Mouse (Mus musculus) CH12F3 (cell line): ENCODE results near the gene Dnajc16.

Source experiments
- in situ Hi-C: fragments of 300-500 bp; cut with MboI; formaldehyde crosslinking; loops from 2 replicates; pipeline ENCODE4 v1.14.3; 2020; ENCODE audit warnings: low sequenced_read_pairs

Gene Dnajc16

GRCm38 (mm10) chr4:141766668-141767352 lies 23.9 kb downstream of the Dnajc16 start:
- in situ Hi-C loops = no loop called here

- in situ Hi-C loops = no loop called here
Measured at GRCm38 (mm10) chr4:141766316-141766667, 24.4 kb downstream of the Dnajc16 start.

- in situ Hi-C loops = no loop called here
Measured at GRCm38 (mm10) chr4:141765008-141765407, 25.7 kb downstream of the Dnajc16 start.

- in situ Hi-C loops = no loop called here
Measured at GRCm38 (mm10) chr4:141763476-141763875, 27.3 kb downstream of the Dnajc16 start.

- in situ Hi-C loops = no loop called here
Measured at GRCm38 (mm10) chr4:141762102-141762598, 28.6 kb downstream of the Dnajc16 start.

GRCm38 (mm10) chr4:141760942-141761341 lies 29.8 kb downstream of the Dnajc16 start:
- in situ Hi-C loops = no loop called here

GRCm38 (mm10) chr4:141758874-141759542 lies 31.7 kb downstream of the Dnajc16 start:
- in situ Hi-C loops = no loop called here

DNA sequence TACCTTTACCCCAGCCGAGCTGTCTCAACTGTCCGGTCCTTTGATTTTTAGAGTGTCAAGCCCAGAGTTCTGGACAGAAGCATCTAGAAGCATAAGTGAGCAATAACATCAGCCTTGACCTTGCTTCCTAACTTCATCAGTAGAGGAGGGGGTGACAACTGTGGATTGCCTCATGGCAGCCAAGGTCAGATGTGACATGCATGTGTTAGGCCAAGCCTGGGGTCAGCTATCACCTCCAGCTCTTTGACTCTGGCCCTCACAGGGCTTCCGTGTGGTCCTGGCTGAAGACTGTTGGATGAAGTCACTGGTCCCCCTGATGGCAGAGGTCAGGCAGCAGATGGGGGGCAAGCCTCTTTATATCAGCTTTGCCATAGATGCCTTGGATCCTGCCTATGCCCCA lies 33.6 kb downstream of the Dnajc16 start:
- in situ Hi-C loops = no loop called here

DNA sequence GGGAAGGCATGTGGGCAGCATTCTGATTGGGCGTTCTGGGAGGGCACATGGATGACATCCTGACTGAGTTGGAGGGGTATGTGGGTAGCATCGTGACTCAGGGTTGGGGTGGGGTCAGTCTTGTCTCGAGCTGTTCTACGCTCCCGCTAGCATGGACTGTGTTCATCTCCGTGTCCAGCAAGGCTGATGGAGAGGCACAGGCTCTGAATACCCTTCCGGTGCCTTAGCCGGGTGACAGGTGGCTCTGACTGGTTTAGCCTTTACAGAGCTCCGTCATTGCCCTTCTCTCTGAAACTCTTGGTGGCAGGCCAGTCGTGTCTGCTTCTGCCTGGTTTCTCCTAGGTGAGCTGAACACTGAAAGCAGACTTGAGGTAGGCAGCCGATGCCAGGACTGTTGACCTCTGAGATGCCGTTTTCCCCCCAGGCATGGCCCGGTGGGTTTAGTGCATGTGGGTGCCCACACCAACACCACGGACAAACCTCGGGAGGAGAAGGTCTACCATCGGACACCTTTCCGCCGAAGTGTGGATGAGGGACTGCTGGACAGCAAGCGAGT lies 35.3 kb downstream of the Dnajc16 start:
- in situ Hi-C loops = no loop called here

- in situ Hi-C loops = no loop called here
Measured at GRCm38 (mm10) chr4:141752076-141752421, 38.7 kb downstream of the Dnajc16 start.

DNA sequence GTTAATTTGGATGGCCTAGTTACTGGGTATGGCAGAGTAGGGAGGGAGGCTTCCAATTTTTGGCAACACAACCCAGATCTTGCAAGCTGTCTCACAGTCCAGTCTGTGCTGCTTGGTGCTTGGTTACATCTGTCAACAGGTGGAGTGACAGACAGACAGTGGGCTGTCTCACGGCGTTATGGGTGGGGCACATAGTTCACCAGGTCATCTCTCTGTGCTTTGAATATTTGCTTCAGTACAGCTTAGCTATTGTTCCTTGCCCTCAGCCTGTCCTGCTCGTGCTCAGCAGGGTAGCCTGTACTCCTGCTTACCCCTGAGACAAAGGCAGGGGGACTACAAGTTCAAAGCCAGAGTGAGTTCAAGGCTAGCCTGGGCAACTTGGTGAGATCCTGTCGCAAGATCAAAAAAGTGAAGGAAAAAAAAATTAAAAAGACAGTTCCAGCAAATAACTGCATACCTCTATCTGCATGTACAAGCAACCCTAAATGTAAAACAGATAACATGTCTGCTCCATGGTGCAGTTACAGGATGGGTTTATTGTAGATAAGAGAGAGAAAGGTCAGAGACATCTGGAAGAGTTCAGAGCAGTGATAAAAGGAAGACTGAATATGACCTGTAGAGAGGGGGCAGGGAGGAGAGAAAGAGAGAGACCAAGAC lies 39.2 kb downstream of the Dnajc16 start:
- in situ Hi-C loops = no loop called here

GRCm38 (mm10) chr4:141750826-141751225 lies 39.9 kb downstream of the Dnajc16 start:
- in situ Hi-C loops = no loop called here

GRCm38 (mm10) chr4:141749557-141749956 lies 41.2 kb downstream of the Dnajc16 start:
- in situ Hi-C loops = no loop called here

DNA sequence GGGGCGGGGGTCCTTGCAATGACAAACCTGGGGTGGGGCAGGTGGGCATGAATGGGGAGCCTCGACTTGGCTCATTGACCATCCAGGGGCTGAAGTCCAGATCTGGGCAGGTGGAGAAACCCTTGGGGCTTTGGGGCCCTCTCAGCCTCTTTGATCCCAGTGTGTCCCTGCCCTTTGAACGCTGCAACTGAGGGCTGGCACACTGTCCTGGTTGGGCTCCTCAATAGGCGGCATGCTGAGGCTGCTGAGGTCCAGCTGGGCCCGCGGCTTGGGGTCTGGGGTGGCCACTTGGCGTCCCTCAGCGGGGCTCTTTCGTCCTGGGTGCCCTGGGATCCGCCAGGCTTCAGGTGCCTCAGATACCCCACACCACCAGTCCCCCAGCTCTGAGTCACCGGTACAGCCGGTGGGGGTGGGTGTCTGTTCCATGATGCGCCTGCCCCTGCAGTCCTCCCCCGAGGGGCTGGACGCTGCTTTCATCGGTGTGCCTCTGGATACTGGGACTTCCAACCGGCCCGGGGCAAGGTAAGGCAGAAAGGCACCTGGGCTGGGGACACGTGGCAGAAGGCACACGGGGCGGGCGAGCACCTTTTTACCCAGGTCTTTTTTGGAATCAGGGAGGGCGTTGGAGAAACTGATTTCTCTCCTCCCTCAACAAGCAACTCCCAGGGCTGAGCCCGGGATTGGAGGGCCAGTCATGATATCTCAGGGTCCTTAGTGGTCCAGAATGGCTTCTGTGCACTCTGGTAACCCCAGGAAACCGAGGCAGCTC lies 44.0 kb downstream of the Dnajc16 start, which contains the start of gene Agmat:
Gene Agmat, plus strand, starts transcription at position 95 of the 769 bp plus-strand sequence.
- in situ Hi-C loops = no loop called here

- in situ Hi-C loops = no loop called here
Measured at GRCm38 (mm10) chr4:141742381-141742780, 48.4 kb downstream of the Dnajc16 start.

GRCm38 (mm10) chr4:141741856-141742255 lies 48.9 kb downstream of the Dnajc16 start:
- in situ Hi-C loops = no loop called here

- in situ Hi-C loops = no loop called here
Measured at GRCm38 (mm10) chr4:141738015-141738414, 52.7 kb downstream of the Dnajc16 start.

DNA sequence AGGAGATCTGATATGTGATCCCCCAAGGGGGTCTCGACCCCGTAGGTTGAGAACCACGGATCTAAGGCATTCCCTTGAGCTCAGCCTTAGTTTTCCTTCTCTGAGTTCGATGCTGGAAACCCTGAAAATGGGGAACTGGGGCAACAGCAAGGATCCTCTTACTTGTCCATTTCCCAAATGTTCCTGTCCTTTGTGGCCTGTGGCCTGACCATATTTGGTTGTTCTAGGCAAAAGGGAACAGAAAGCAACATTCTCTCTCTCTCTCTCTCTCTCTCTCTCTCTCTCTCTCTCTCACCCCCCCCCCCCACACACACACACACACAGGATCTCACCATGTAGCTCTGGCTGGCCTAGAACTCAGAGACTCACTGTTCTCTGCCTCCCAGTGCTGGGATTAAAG lies 53.9 kb downstream of the Dnajc16 start:
- in situ Hi-C loops = no loop called here

- in situ Hi-C loops = no loop called here
Measured at GRCm38 (mm10) chr4:141735206-141735560, 55.5 kb downstream of the Dnajc16 start.

GRCm38 (mm10) chr4:141734446-141735205 lies 56.1 kb downstream of the Dnajc16 start:
- in situ Hi-C loops = no loop called here
